Mouse (Mus musculus) stomach, embryonic 14.5 days (tissue): Measurements from ENCODE around the gene Fadd. TPM values are rescaled to one million over a fixed set of nuclear protein-coding genes. Genes with fewer than 3 reads are reported as not detected.

Source experiments
- ATAC-seq: fragments of 200-750 bp; cut with Nextera tagmentation; 2 replicates; pipeline ENCODE4 v1.8.0; 2017; ENCODE audit warnings: low read depth, moderate TSS enrichment; ENCODE audit not compliant: insufficient number of reproducible peaks, insufficient read depth, low FRiP score
- H3K27ac ChIP-seq: fragments of 300-500 bp; sonication (generic); 2 replicates; pipeline ENCODE4 v1.5.1; 2014; ENCODE audit warnings: mild to moderate bottlenecking, low read length, moderate library complexity, mixed read lengths
- H3K27me3 ChIP-seq: fragments of 300-500 bp; sonication (generic); 2 replicates; pipeline ENCODE4 v1.6.1; 2014; ENCODE audit warnings: low read length, control low read depth, mixed read lengths; ENCODE audit not compliant: control insufficient read depth, insufficient read depth
- H3K36me3 ChIP-seq: fragments of 300-500 bp; sonication (generic); 2 replicates; pipeline ENCODE4 v1.6.1; 2014; ENCODE audit warnings: mild to moderate bottlenecking, control low read depth, low read length, moderate library complexity, mixed read lengths; ENCODE audit not compliant: control insufficient read depth, insufficient read depth
- H3K4me1 ChIP-seq: fragments of 300-500 bp; sonication (generic); 2 replicates; pipeline ENCODE4 v1.6.1; 2014; ENCODE audit warnings: low read length, control low read depth, mixed read lengths; ENCODE audit not compliant: control insufficient read depth, insufficient read depth
- H3K4me2 ChIP-seq: fragments of 300-500 bp; sonication (generic); replicated peaks from 2 replicates; pipeline ENCODE4 v1.6.1; 2014; ENCODE audit warnings: low read depth, low read length, control low read depth
- H3K4me3 ChIP-seq: fragments of 300-500 bp; sonication (generic); 2 replicates; pipeline ENCODE4 v1.5.1; 2014; ENCODE audit warnings: low read depth, low read length, control low read depth
- H3K9ac ChIP-seq: fragments of 300-500 bp; sonication (generic); replicated peaks from 2 replicates; pipeline ENCODE4 v1.6.1; 2014; ENCODE audit warnings: low read depth, mild to moderate bottlenecking, control low read depth, low read length, moderate library complexity, mixed read lengths
- H3K9me3 ChIP-seq: fragments of 300-500 bp; sonication (generic); 2 replicates; pipeline ENCODE4 v1.6.1; 2016; ENCODE audit warnings: low read depth, low read length, control low read depth; ENCODE audit not compliant: control insufficient read depth
- WGBS: fragments of 180-500 bp; shearing (Covaris S2); extraction: QIAGEN DNeasy Blood & Tissue Kit; methylation state at CpG from one replicate; pipeline ENCODE4 v1.1.7; 2014; 5-methylcytosine and 5-hydroxymethylcytosine counted together
- polyA plus RNA-seq: library from polyadenylated mRNA; unstranded; fragments of >200 nt; fragmentation: Nextera tagmentation; extraction: Ambion mirVana; gene quantifications from 2 replicates; pipeline ENCODE4 v1.2.1, GENCODE M21; 2014

Fadd gene
- polyA plus RNA-seq, 1 experiment from 2014 or later, result 12.5 TPM

GRCm38 (mm10) chr7:144589508-144589907 is 7.2 kb upstream of the Fadd start:
- no peak overlapping the region for H3K4me3 ChIP-seq
- no peak overlapping the region for H3K4me2 ChIP-seq
- ATAC-seq, result no peak
- no peaks in the 10 kb centered on the region for H3K9me3 ChIP-seq
- H3K36me3 ChIP-seq, result peaks cover 16% of the 10 kb centered on the region
- no peak overlapping the region for H3K9ac ChIP-seq
- H3K4me1 ChIP-seq, result no peaks in the 10 kb centered on the region
- H3K27me3 ChIP-seq, result no peaks in the 10 kb centered on the region
- 85% methylated on average over 3 of the region's 3 CpGs for WGBS
- no peak overlapping the region for H3K27ac ChIP-seq

- Histone ChIP-seq H3K4me2 (no peak overlapping the region), H3K36me3 (peaks cover 11% of the 10 kb centered on the region), H3K27ac (no peak overlapping the region), H3K27me3 (no peaks in the 10 kb centered on the region), H3K9ac (no peak overlapping the region), H3K9me3 (no peaks in the 10 kb centered on the region), H3K4me3 (no peak overlapping the region), H3K4me1 (no peaks in the 10 kb centered on the region)
- no peak for ATAC-seq
- 21% methylated on average over 2 of the region's 2 CpGs for WGBS
Measured at GRCm38 (mm10) chr7:144587291-144587690, 5.0 kb upstream of the Fadd start.

- Histone ChIP-seq H3K4me1 (peaks cover 9% of the 10 kb centered on the region; the same call in 1 of the 2 replicates), H3K27ac (no peak overlapping the region), H3K4me3 (no peak overlapping the region), H3K36me3 (peaks cover 4% of the 10 kb centered on the region; the same call in 1 of the 2 replicates), H3K9me3 (no peaks in the 10 kb centered on the region), H3K9ac (no peak overlapping the region), H3K27me3 (no peaks in the 10 kb centered on the region), H3K4me2 (no peak overlapping the region)
- ATAC-seq, result no peak
- 15% methylated on average over 6 of the region's 6 CpGs for WGBS
Measured at GRCm38 (mm10) chr7:144585648-144586047, 3.4 kb upstream of the Fadd start.

DNA sequence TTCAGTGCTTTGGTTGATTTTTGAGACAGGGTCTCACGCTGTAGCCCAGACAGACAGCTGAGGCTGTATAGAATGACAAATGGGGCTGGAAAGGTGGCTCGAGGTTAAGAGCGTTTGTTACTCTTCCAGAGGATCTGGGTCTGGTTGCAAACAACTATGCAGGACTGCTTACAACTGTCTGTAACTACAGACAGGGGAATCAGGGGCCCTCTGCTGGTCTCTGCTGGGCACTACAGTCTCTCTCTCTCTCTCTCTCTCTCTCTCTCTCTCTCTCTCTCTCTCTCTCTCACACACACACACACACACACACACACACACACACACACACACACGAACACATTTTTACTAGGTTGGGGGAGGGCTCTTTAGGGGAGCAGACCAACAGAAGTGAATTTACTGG is 1.4 kb upstream of the Fadd start:
- Histone ChIP-seq H3K36me3 (0 out of 2 replicates have a peak, but pooled peaks cover 4% of the 10 kb centered on the region), H3K4me3 (no peak overlapping the region), H3K4me2 (no peak overlapping the region), H3K9ac (no peak overlapping the region), H3K4me1 (peaks cover 9% of the 10 kb centered on the region; the same call in 1 of the 2 replicates), H3K27me3 (no peaks in the 10 kb centered on the region), H3K9me3 (no peaks in the 10 kb centered on the region), H3K27ac (no peak overlapping the region)
- WGBS, result 1% methylated on average over 4 of the region's 4 CpGs
- no peak for ATAC-seq

- ATAC-seq, result peak; percentile 86
- Histone ChIP-seq H3K36me3 (0 out of 2 replicates have a peak, but pooled peaks cover 4% of the 10 kb centered on the region), H3K27ac (peak overlapping the region; percentile 81), H3K4me3 (peak overlapping the region; percentile 53), H3K9me3 (no peaks in the 10 kb centered on the region), H3K27me3 (no peaks in the 10 kb centered on the region), H3K9ac (peak overlapping the region; percentile 41; the same call in 1 of the 2 replicates), H3K4me1 (peaks cover 9% of the 10 kb centered on the region; the same call in 1 of the 2 replicates), H3K4me2 (peak overlapping the region; percentile 63)
- WGBS, result 1% methylated on average over 43 of the region's 43 CpGs
Measured at GRCm38 (mm10) chr7:144581559-144582283, 542 bp downstream of the Fadd start.

DNA sequence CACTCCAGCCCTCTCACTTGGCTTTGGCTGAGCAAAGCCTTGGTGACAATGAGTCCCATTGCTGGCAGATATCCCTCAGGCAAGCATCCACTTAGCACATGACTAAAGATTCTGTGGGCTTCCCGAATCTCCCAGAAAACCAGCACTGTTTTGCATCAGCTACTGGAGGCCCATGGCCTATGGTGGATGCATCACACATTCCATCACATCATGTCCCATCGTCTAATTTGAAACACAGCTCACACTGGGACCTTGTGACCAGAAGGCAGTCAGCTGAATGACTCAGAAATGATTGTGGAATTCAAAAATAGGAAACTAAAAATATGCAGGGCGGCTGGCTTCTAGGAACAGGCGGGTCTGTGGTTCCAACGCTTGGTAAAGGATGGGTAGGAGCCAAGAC is 4.4 kb downstream of the Fadd start:
- 0 out of 2 replicates have a peak, but pooled peaks cover 4% of the 10 kb centered on the region for H3K36me3 ChIP-seq
- no peaks in the 10 kb centered on the region for H3K27me3 ChIP-seq
- no peak overlapping the region for H3K4me2 ChIP-seq
- H3K9me3 ChIP-seq, result no peaks in the 10 kb centered on the region
- no peak overlapping the region for H3K4me3 ChIP-seq
- no peak for ATAC-seq
- WGBS, result 94% methylated on average over 5 of the region's 5 CpGs
- no peak overlapping the region for H3K27ac ChIP-seq
- no peak overlapping the region for H3K9ac ChIP-seq
- peaks cover 9% of the 10 kb centered on the region; the same call in 1 of the 2 replicates for H3K4me1 ChIP-seq

DNA sequence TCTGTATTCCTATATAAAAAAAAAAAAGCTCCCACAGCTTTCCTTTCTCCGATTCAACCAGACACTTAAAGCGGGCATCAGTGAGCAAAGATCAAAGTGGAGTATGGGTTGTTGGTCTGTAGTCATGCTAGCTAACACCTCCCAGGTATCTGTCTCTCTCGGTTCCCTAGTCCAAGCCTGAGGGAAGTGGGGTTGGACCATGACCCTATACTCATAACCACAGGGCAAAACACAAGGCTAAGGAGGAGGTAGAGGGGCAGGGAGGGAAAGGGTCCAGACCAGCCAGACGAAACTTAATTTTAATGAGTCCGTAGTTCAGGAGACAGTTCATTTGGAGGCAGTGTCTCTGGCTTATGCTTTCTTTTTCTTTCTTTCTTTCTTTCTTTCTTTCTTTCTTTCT is 10.0 kb downstream of the Fadd start:
- H3K4me3 ChIP-seq, result no peak overlapping the region
- H3K9ac ChIP-seq, result no peak overlapping the region
- H3K27me3 ChIP-seq, result no peaks in the 10 kb centered on the region
- H3K27ac ChIP-seq, result no peak overlapping the region
- no peaks in the 10 kb centered on the region for H3K9me3 ChIP-seq
- ATAC-seq, result no peak
- H3K36me3 ChIP-seq, result no peaks in the 10 kb centered on the region
- WGBS, result 77% methylated on average over 5 of the region's 5 CpGs
- no peak overlapping the region for H3K4me2 ChIP-seq
- no peaks in the 10 kb centered on the region for H3K4me1 ChIP-seq

GRCm38 (mm10) chr7:144571598-144571997 is 10.7 kb downstream of the Fadd start:
- Histone ChIP-seq H3K27me3 (no peaks in the 10 kb centered on the region), H3K4me3 (no peak overlapping the region), H3K9me3 (no peaks in the 10 kb centered on the region), H3K27ac (no peak overlapping the region), H3K36me3 (no peaks in the 10 kb centered on the region), H3K4me1 (no peaks in the 10 kb centered on the region), H3K9ac (no peak overlapping the region), H3K4me2 (no peak overlapping the region)
- no peak for ATAC-seq

DNA sequence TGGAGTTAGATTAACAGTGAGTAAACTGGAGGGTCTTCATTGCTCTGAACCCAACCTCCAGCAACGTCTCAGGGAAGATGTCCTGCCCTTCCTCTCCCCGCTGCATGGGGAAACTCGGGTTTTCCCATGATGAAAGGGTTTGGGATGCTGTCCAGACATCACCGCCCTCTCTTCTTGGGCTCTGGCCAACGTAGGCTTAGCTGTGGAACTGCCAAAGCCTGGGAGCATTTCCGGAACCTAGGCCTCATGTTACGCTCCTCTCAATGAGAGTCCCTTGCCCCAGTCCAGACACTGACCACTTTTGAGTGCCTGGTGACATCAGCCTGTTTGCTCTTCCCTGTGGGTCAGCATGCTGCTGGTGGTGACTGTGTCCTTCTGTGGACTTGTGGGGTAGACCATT is 12.8 kb downstream of the Fadd start:
- no peak overlapping the region for H3K27ac ChIP-seq
- no peak for ATAC-seq
- no peak overlapping the region for H3K4me2 ChIP-seq
- no peaks in the 10 kb centered on the region for H3K9me3 ChIP-seq
- no peak overlapping the region for H3K9ac ChIP-seq
- 36% methylated on average over 7 of the region's 7 CpGs for WGBS
- H3K4me3 ChIP-seq, result no peak overlapping the region
- H3K27me3 ChIP-seq, result no peaks in the 10 kb centered on the region
- no peaks in the 10 kb centered on the region for H3K36me3 ChIP-seq
- H3K4me1 ChIP-seq, result no peaks in the 10 kb centered on the region
